ENCODE assay signal across 8 mouse cellular contexts in genomic region chr3:67557200-67557651, GRCm38 (mm10). TPM values are rescaled to one million over a fixed set of nuclear protein-coding genes. Genes with fewer than 3 reads are reported as not detected.
DNase-seq lines count a peak whose midpoint lies in the region; ATAC-seq lines count a peak whose summit lies in the region.

No protein-coding gene starts in this region.

- no peak overlapping the region for H3K9ac ChIP-seq in embryonic facial prominence, embryonic 11.5 days (replicated peaks; ENCODE audit: low read length)
- no peak overlapping the region for H3K9ac ChIP-seq in limb, embryonic 11.5 days (ENCODE audit: low read length)
- no peak overlapping the region for H3K9ac ChIP-seq in midbrain, embryonic 12.5 days (replicated peaks)

- H3K36me3 ChIP-seq in embryonic facial prominence, embryonic 11.5 days (replicated peaks; ENCODE audit: control insufficient read depth, insufficient read depth, low read depth, low read length), result no peaks in the 10 kb centered on the region
- no peaks in the 10 kb centered on the region for H3K36me3 ChIP-seq in limb, embryonic 11.5 days (ENCODE audit: control insufficient read depth, insufficient read depth, low read length)
- H3K36me3 ChIP-seq in midbrain, embryonic 12.5 days, result no peaks in the 10 kb centered on the region

- WGBS in embryonic facial prominence, embryonic 11.5 days, result 58% methylated on average over 14 of the region's 14 CpGs
- WGBS in limb, embryonic 11.5 days, result 36% methylated on average over 14 of the region's 14 CpGs
- 42% methylated on average over 14 of the region's 14 CpGs for WGBS in midbrain, embryonic 12.5 days

- H3K4me3 ChIP-seq in embryonic facial prominence, embryonic 11.5 days (ENCODE audit: low read depth, low read length), result no peak overlapping the region
- no peak overlapping the region for H3K4me3 ChIP-seq in limb, embryonic 11.5 days (ENCODE audit: low read depth, low read length)
- peak overlapping the region; percentile 21 for H3K4me3 ChIP-seq in midbrain, embryonic 12.5 days

- no peaks in the 10 kb centered on the region for H3K9me3 ChIP-seq in embryonic facial prominence, embryonic 11.5 days (replicated peaks; ENCODE audit: control insufficient read depth, low read length)
- H3K9me3 ChIP-seq in limb, embryonic 11.5 days (ENCODE audit: control insufficient read depth, low read length), result no peaks in the 10 kb centered on the region
- no peaks in the 10 kb centered on the region for H3K9me3 ChIP-seq in midbrain, embryonic 12.5 days

- no peaks in the 10 kb centered on the region for H3K27me3 ChIP-seq in embryonic facial prominence, embryonic 11.5 days (ENCODE audit: control insufficient read depth, insufficient read depth, low read length)
- no peaks in the 10 kb centered on the region for H3K27me3 ChIP-seq in limb, embryonic 11.5 days (ENCODE audit: control insufficient read depth, insufficient read depth, low read length)
- H3K27me3 ChIP-seq in midbrain, embryonic 12.5 days, result no peaks in the 10 kb centered on the region

- no peak for DNase-seq in embryonic facial prominence, embryonic 11.5 days (ENCODE audit: low spot score)
- DNase-seq in limb, embryonic 11.5 days (ENCODE audit: low spot score), result peak; percentile 33
- DNase-seq in layer of hippocampus, adult 9-10 months (ENCODE audit: low spot score), result no peak
- DNase-seq in cerebellum, adult 11 months, result no peak
- DNase-seq in kidney, postnatal 36 days, result no peak
- no peak for DNase-seq in kidney, postnatal 10 days

- H3K4me1 ChIP-seq in embryonic facial prominence, embryonic 11.5 days (ENCODE audit: control insufficient read depth, insufficient read depth, low read length), result no peaks in the 10 kb centered on the region
- H3K4me1 ChIP-seq in limb, embryonic 11.5 days (ENCODE audit: control insufficient read depth, insufficient read depth, low read length), result peaks cover 3% of the 10 kb centered on the region; the same call in 1 of the 2 replicates
- no peaks in the 10 kb centered on the region for H3K4me1 ChIP-seq in midbrain, embryonic 12.5 days

- peak; percentile 70 for ATAC-seq in CD4-positive, CD25-positive, alpha-beta regulatory T cell, adult 4 months
- peak; percentile 79; the same call in 1 of the 2 replicates for ATAC-seq in embryonic facial prominence, embryonic 11.5 days (replicated peaks; ENCODE audit: insufficient number of reproducible peaks, low FRiP score, low TSS enrichment, low read depth)
- no peak for ATAC-seq in limb, embryonic 11.5 days (ENCODE audit: insufficient number of reproducible peaks, low FRiP score, low TSS enrichment, low read depth)
- peak; percentile 94 for ATAC-seq in midbrain, embryonic 12.5 days (ENCODE audit: low FRiP score, low read depth)

- no peak overlapping the region for H3K27ac ChIP-seq in embryonic facial prominence, embryonic 11.5 days (replicated peaks; ENCODE audit: low read depth, low read length)
- H3K27ac ChIP-seq in limb, embryonic 11.5 days (replicated peaks; ENCODE audit: low read depth, low read length), result no peak overlapping the region
- H3K27ac ChIP-seq in midbrain, embryonic 12.5 days (replicated peaks), result peak overlapping the region; percentile 56

- H3K4me2 ChIP-seq in embryonic facial prominence, embryonic 11.5 days (ENCODE audit: low read depth, low read length), result no peak overlapping the region
- H3K4me2 ChIP-seq in limb, embryonic 11.5 days (ENCODE audit: low read depth, severe bottlenecking), result peak overlapping the region; percentile 11; the same call in 1 of the 2 replicates
- H3K4me2 ChIP-seq in midbrain, embryonic 12.5 days (replicated peaks), result peak overlapping the region; percentile 37

RNA-seq across cellular contexts. Expression of gene Mfsd1, which starts 25.3 kb away (rescaled TPM):
- 10 to 100 TPM; 30.6 to 33.4 TPM for polyA plus RNA-seq in CD4-positive, CD25-positive, alpha-beta regulatory T cell, adult 4 months (2017; shearing (Covaris generic))
- 76.3 and 76.6 TPM in 2 replicates for polyA plus RNA-seq in embryonic facial prominence, embryonic 11.5 days (2014; fragmentation: Nextera tagmentation; extraction: Ambion mirVana)
- polyA plus RNA-seq in limb, embryonic 11.5 days (2014; fragmentation: Nextera tagmentation; extraction: Ambion mirVana), result 62.6 and 63.1 TPM in 2 replicates
- polyA plus RNA-seq in midbrain, embryonic 12.5 days (2016; fragmentation: Nextera tagmentation; extraction: Ambion mirVana), result 53.9 and 56.3 TPM in 2 replicates

RNA-seq across cellular contexts. Expression of gene Rarres1, which starts 41.9 kb away (rescaled TPM):
- not detected for polyA plus RNA-seq in CD4-positive, CD25-positive, alpha-beta regulatory T cell, adult 4 months (2017; shearing (Covaris generic))
- polyA plus RNA-seq in embryonic facial prominence, embryonic 11.5 days (2014; fragmentation: Nextera tagmentation; extraction: Ambion mirVana), result 0.52 and 1.6 TPM in 2 replicates
- polyA plus RNA-seq in limb, embryonic 11.5 days (2014; fragmentation: Nextera tagmentation; extraction: Ambion mirVana), result 9.8 TPM in 2 replicates
- polyA plus RNA-seq in midbrain, embryonic 12.5 days (2016; fragmentation: Nextera tagmentation; extraction: Ambion mirVana), result 0.86 and 1.1 TPM in 2 replicates
